Mouse (Mus musculus): Measurements from ENCODE around the gene Siglec1.

- TF ChIP-seq CTCF (IDR thresholded peaks at IDR 0.05; ENCODE audit: control insufficient read depth, insufficient read depth, insufficient replicate concordance, low read depth, low read length) (no peak), POLR2A (IDR thresholded peaks at IDR 0.05; ENCODE audit: control insufficient read depth, low read depth, low read length) (no peak)
Measured at GRCm38 (mm10) chr2:131132111-131132888, 45.7 kb upstream of the Siglec1 start.

Data from testis, adult 2 months (tissue).